8 mouse cellular contexts compared by ENCODE assay signal in the genomic region with DNA sequence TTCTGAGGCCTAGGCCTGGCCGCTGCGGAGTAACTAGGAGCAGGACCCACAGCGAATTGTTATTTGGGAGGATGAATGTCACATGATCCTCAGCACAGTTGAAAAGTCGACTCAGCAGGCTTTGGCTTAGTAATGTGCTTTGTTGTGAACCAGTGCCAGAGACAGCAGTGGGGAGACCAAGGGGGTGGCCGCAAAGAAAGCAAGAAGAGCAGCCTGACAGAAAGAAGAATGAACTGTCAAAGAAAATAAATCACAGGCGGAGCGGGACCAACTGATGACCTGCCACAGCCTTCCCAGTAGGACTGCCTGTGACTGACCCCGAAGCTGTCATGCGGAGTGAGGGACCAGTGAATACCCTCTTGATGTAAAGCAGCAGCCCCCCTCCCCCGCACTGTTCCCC.
A peak's percentile ranks its signal among the peaks of the same experiment; 100 is the strongest.
DNase-seq lines count a peak whose midpoint lies in the region; ATAC-seq and TF ChIP-seq lines count a peak whose summit lies in the region.

No protein-coding gene starts in this region.

- H3K36me3 ChIP-seq in embryonic facial prominence, embryonic 14.5 days (ENCODE audit: control insufficient read depth, insufficient read depth, low read length): no peaks in the 10 kb centered on the region
- H3K36me3 ChIP-seq in kidney, adult 2 months (ENCODE audit: control insufficient read depth, insufficient read depth, low read length): no peaks in the 10 kb centered on the region
- no peaks in the 10 kb centered on the region for H3K36me3 ChIP-seq in midbrain, embryonic 11.5 days (ENCODE audit: control insufficient read depth, insufficient read depth, low read length)

- H3K9me3 ChIP-seq in embryonic facial prominence, embryonic 14.5 days (ENCODE audit: control insufficient read depth, low read length): no peaks in the 10 kb centered on the region
- no peaks in the 10 kb centered on the region for H3K9me3 ChIP-seq in midbrain, embryonic 11.5 days (ENCODE audit: control insufficient read depth, low read length)

- 16% methylated on average over 10 of the region's 10 CpGs for WGBS in embryonic facial prominence, embryonic 14.5 days
- WGBS in kidney, adult 2 months: 33% methylated on average over 10 of the region's 10 CpGs
- WGBS in midbrain, embryonic 11.5 days: 5% methylated on average over 10 of the region's 10 CpGs

- peak; percentile 76 for ATAC-seq in embryonic facial prominence, embryonic 14.5 days (ENCODE audit: low read depth)
- peak; percentile 93 for ATAC-seq in midbrain, embryonic 11.5 days (ENCODE audit: low FRiP score)
- no peak for ATAC-seq in erythroblast, adult 5-6 weeks (replicated peaks; ENCODE audit: low FRiP score, poor library complexity, severe bottlenecking)

- H3K4me2 ChIP-seq in embryonic facial prominence, embryonic 14.5 days (ENCODE audit: low read depth, low read length): peak overlapping the region; percentile 30
- H3K4me2 ChIP-seq in midbrain, embryonic 11.5 days: peak overlapping the region; percentile 36

- peaks cover 9% of the 10 kb centered on the region for H3K4me1 ChIP-seq in embryonic facial prominence, embryonic 14.5 days (ENCODE audit: control insufficient read depth, insufficient read depth, low read length)
- H3K4me1 ChIP-seq in kidney, adult 2 months (ENCODE audit: control insufficient read depth, insufficient read depth, low read length): peaks cover 3% of the 10 kb centered on the region; the same call in 1 of the 2 replicates
- peaks cover 7% of the 10 kb centered on the region; the same call in 1 of the 2 replicates for H3K4me1 ChIP-seq in midbrain, embryonic 11.5 days (ENCODE audit: control insufficient read depth, insufficient read depth, low read length)

- H3K27me3 ChIP-seq in embryonic facial prominence, embryonic 14.5 days (replicated peaks; ENCODE audit: control insufficient read depth, insufficient read depth, low read length): no peaks in the 10 kb centered on the region
- H3K27me3 ChIP-seq in kidney, adult 2 months (replicated peaks; ENCODE audit: control insufficient read depth, insufficient read depth, low read length): no peaks in the 10 kb centered on the region
- H3K27me3 ChIP-seq in midbrain, embryonic 11.5 days (ENCODE audit: control insufficient read depth, insufficient read depth, low read length): no peaks in the 10 kb centered on the region

- peak overlapping the region; percentile 12; the same call in 1 of the 2 replicates for H3K9ac ChIP-seq in embryonic facial prominence, embryonic 14.5 days (ENCODE audit: low read depth, low read length)
- H3K9ac ChIP-seq in midbrain, embryonic 11.5 days (ENCODE audit: low read length): 0 out of 2 replicates have a peak overlapping the region, but pooled peaks have one; percentile 16

- TF ChIP-seq POLR2A in kidney, adult 2 months (IDR thresholded peaks at IDR 0.05; ENCODE audit: low read depth, low read length): no peak

- DNase-seq in layer of hippocampus, postnatal 10 days (ENCODE audit: low spot score in 2 of 2): peak; percentile 5 to 15
- no peak for DNase-seq in layer of hippocampus, adult 18-20 months (ENCODE audit: low spot score in 2 of 2)
- DNase-seq in embryonic facial prominence, embryonic 14.5 days (ENCODE audit: low spot score): peak; percentile 82
- DNase-seq in kidney, adult 2 months: peak; percentile 54
- DNase-seq in midbrain, embryonic 11.5 days (ENCODE audit: low spot score, missing footprints): peak; percentile 95
- no peak for DNase-seq in urinary bladder, postnatal 10 days (ENCODE audit: low spot score)
- no peak for DNase-seq in thymus, postnatal 36 days

- H3K27ac ChIP-seq in embryonic facial prominence, embryonic 14.5 days (replicated peaks; ENCODE audit: low read depth, low read length): peak overlapping the region; percentile 39
- no peak overlapping the region for H3K27ac ChIP-seq in kidney, adult 2 months (ENCODE audit: insufficient read depth, low read depth, low read length)
- H3K27ac ChIP-seq in midbrain, embryonic 11.5 days (ENCODE audit: low read depth, low read length): peak overlapping the region; percentile 28

- H3K4me3 ChIP-seq in embryonic facial prominence, embryonic 14.5 days (ENCODE audit: low read depth, low read length): no peak overlapping the region
- no peak overlapping the region for H3K4me3 ChIP-seq in kidney, adult 2 months (ENCODE audit: insufficient read depth, low read depth, low read length)
- H3K4me3 ChIP-seq in midbrain, embryonic 11.5 days (ENCODE audit: low read depth, low read length): 0 out of 2 replicates have a peak overlapping the region, but pooled peaks have one; percentile 5

- no peak for TF ChIP-seq CTCF in kidney, adult 2 months (conservative IDR thresholded peaks at IDR 0.05; ENCODE audit: insufficient read depth, insufficient read length, low read depth, low read length)

Comparison
In these comparisons a context has a peak if more than half of its experiments do, and no peak if none do; other contexts are left out.
1. DNase-seq: peak in layer of hippocampus, postnatal 10 days (2 of 2), embryonic facial prominence, embryonic 14.5 days (single experiment), kidney, adult 2 months (single experiment) and midbrain, embryonic 11.5 days (single experiment); none in layer of hippocampus, adult 18-20 months (0 of 2), urinary bladder, postnatal 10 days (single experiment) and thymus, postnatal 36 days (0 of 2).